Comparison of ENCODE assay signal across 12 mouse cellular contexts in the genomic region with DNA sequence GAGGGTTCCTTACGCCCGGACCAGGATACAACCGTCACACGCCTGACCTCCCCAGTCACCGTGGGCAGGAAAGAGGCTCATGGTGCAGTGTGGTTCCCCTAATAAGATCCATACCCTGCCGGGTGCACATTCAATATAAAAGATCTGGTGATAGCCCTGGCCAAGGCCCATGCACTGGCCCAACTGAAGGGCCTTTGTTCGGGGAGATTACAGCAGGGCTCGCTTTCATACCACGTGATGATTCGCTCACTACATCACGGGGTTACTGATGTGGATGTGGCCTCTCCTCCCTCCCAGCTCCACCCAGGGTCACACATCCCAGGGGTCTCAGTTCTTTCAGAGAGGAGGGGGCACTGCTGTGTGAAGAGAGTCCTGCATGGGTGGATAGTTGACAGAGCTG. TPM values are rescaled to one million over a fixed set of nuclear protein-coding genes. Genes with fewer than 3 reads are reported as not detected.
A peak's percentile ranks its signal among the peaks of the same experiment; 100 is the strongest.
DNase-seq lines count a peak whose midpoint lies in the region; ATAC-seq lines count a peak whose summit lies in the region.
"Had no signal": no experiment of that assay in that cellular context is flagged by ENCODE, and none has a peak within 500 bp of the region (broad histone marks: within the 10 kb centered on the region; RNA-seq: fewer than 3 reads in every experiment).

No protein-coding gene starts in this region.

- ATAC-seq in heart, embryonic 16.5 days (replicated peaks; ENCODE audit: extremely low read depth, insufficient read depth, low FRiP score), result no peak
- ATAC-seq in midbrain, embryonic 11.5 days (ENCODE audit: low FRiP score), result peak; percentile 36; the same call in 1 of the 2 replicates
- ATAC-seq in midbrain, embryonic 16.5 days, result no peak
- peak; percentile 52; the same call in 1 of the 2 replicates for ATAC-seq in forebrain, embryonic 13.5 days
- ATAC-seq in stomach, embryonic 14.5 days (ENCODE audit: insufficient number of reproducible peaks, insufficient read depth, low FRiP score, low read depth), result peak; percentile 47

- no peaks in the 10 kb centered on the region for H3K9me3 ChIP-seq in heart, embryonic 16.5 days (replicated peaks; ENCODE audit: control insufficient read depth, low read length)
- H3K9me3 ChIP-seq in midbrain, embryonic 11.5 days (ENCODE audit: control insufficient read depth, low read length), result no peaks in the 10 kb centered on the region
- no peaks in the 10 kb centered on the region for H3K9me3 ChIP-seq in midbrain, embryonic 16.5 days (replicated peaks; ENCODE audit: control insufficient read depth, low read length, poor library complexity, severe bottlenecking)
- H3K9me3 ChIP-seq in forebrain, embryonic 13.5 days (replicated peaks), result no peaks in the 10 kb centered on the region
- H3K9me3 ChIP-seq in stomach, embryonic 14.5 days (ENCODE audit: control insufficient read depth, low read depth, low read length), result no peaks in the 10 kb centered on the region
- H3K9me3 ChIP-seq: liver, embryonic 15.5 days had no signal

- H3K4me2 ChIP-seq in heart, embryonic 16.5 days (ENCODE audit: low read depth, low read length), result no peak overlapping the region
- H3K4me2 ChIP-seq in midbrain, embryonic 11.5 days, result no peak overlapping the region
- no peak overlapping the region for H3K4me2 ChIP-seq in midbrain, embryonic 16.5 days (ENCODE audit: low read length)
- H3K4me2 ChIP-seq in forebrain, embryonic 13.5 days, result no peak overlapping the region
- no peak overlapping the region for H3K4me2 ChIP-seq in stomach, embryonic 14.5 days (replicated peaks; ENCODE audit: low read depth, low read length)
- H3K4me2 ChIP-seq: liver, embryonic 15.5 days had no signal

- no peaks in the 10 kb centered on the region for H3K27me3 ChIP-seq in heart, embryonic 16.5 days (ENCODE audit: control insufficient read depth, insufficient read depth, low read length)
- peaks cover 8% of the 10 kb centered on the region; the same call in 1 of the 2 replicates for H3K27me3 ChIP-seq in midbrain, embryonic 11.5 days (ENCODE audit: control insufficient read depth, insufficient read depth, low read length)
- H3K27me3 ChIP-seq in midbrain, embryonic 16.5 days (ENCODE audit: control insufficient read depth, insufficient read depth, low read depth, low read length), result no peaks in the 10 kb centered on the region; the same call in 1 of the 2 replicates
- H3K27me3 ChIP-seq in forebrain, embryonic 13.5 days, result no peaks in the 10 kb centered on the region
- no peaks in the 10 kb centered on the region for H3K27me3 ChIP-seq in stomach, embryonic 14.5 days (ENCODE audit: control insufficient read depth, insufficient read depth, low read length)
- H3K27me3 ChIP-seq: CH12.LX; liver, embryonic 15.5 days had no signal

- H3K27ac ChIP-seq in heart, embryonic 16.5 days (ENCODE audit: low read length), result peak overlapping the region; percentile 56
- no peak overlapping the region for H3K27ac ChIP-seq in midbrain, embryonic 11.5 days (ENCODE audit: low read depth, low read length)
- H3K27ac ChIP-seq in midbrain, embryonic 16.5 days (ENCODE audit: low read length), result no peak overlapping the region
- H3K27ac ChIP-seq in forebrain, embryonic 13.5 days, result peak overlapping the region; percentile 83
- H3K27ac ChIP-seq in stomach, embryonic 14.5 days (ENCODE audit: low read length), result peak overlapping the region; percentile 72; the same call in 1 of the 2 replicates
- H3K27ac ChIP-seq: liver, embryonic 15.5 days had no signal

- WGBS in heart, embryonic 16.5 days, result 66% methylated on average over 11 of the region's 11 CpGs
- WGBS in midbrain, embryonic 11.5 days, result 66% methylated on average over 11 of the region's 11 CpGs
- 54% methylated on average over 11 of the region's 11 CpGs for WGBS in midbrain, embryonic 16.5 days
- WGBS in forebrain, embryonic 13.5 days, result 29% methylated on average over 11 of the region's 11 CpGs
- WGBS in stomach, embryonic 14.5 days, result 78% methylated on average over 11 of the region's 11 CpGs

- peak overlapping the region; percentile 54 for H3K9ac ChIP-seq in heart, embryonic 16.5 days (ENCODE audit: low read length)
- peak overlapping the region; percentile 27; the same call in 1 of the 2 replicates for H3K9ac ChIP-seq in midbrain, embryonic 11.5 days (ENCODE audit: low read length)
- no peak overlapping the region for H3K9ac ChIP-seq in midbrain, embryonic 16.5 days (ENCODE audit: low read depth, low read length)
- H3K9ac ChIP-seq in forebrain, embryonic 13.5 days, result peak overlapping the region; percentile 50; the same call in 1 of the 2 replicates
- no peak overlapping the region for H3K9ac ChIP-seq in stomach, embryonic 14.5 days (replicated peaks; ENCODE audit: low read depth, low read length)
- H3K9ac ChIP-seq: liver, embryonic 15.5 days had no signal

- DNase-seq in heart, postnatal 10 days, result no peak
- no peak for DNase-seq in midbrain, embryonic 11.5 days (ENCODE audit: low spot score, missing footprints)
- no peak for DNase-seq in cerebellum, postnatal 36 days
- DNase-seq in kidney, adult 18-20 months, result no peak
- DNase-seq: gastrocnemius, postnatal 36 days; thymus, postnatal 36 days had no signal

- H3K4me1 ChIP-seq in heart, embryonic 16.5 days (ENCODE audit: control insufficient read depth, insufficient read depth, low read length), result peaks cover 59% of the 10 kb centered on the region
- peaks cover 39% of the 10 kb centered on the region for H3K4me1 ChIP-seq in midbrain, embryonic 11.5 days (ENCODE audit: control insufficient read depth, insufficient read depth, low read length)
- no peaks in the 10 kb centered on the region for H3K4me1 ChIP-seq in midbrain, embryonic 16.5 days (ENCODE audit: control insufficient read depth, insufficient read depth, low read length)
- peaks cover 95% of the 10 kb centered on the region for H3K4me1 ChIP-seq in forebrain, embryonic 13.5 days
- peaks cover 27% of the 10 kb centered on the region; the same call in 1 of the 2 replicates for H3K4me1 ChIP-seq in stomach, embryonic 14.5 days (ENCODE audit: control insufficient read depth, insufficient read depth, low read length)
- H3K4me1 ChIP-seq: liver, embryonic 15.5 days had no signal

- intact Hi-C loops in heart, postnatal 10 days (cut with DNase I), result no loop called here

- H3K36me3 ChIP-seq in heart, embryonic 16.5 days (ENCODE audit: control insufficient read depth, insufficient read depth), result no peaks in the 10 kb centered on the region
- no peaks in the 10 kb centered on the region for H3K36me3 ChIP-seq in midbrain, embryonic 11.5 days (ENCODE audit: control insufficient read depth, insufficient read depth, low read length)
- no peaks in the 10 kb centered on the region for H3K36me3 ChIP-seq in midbrain, embryonic 16.5 days (ENCODE audit: control insufficient read depth, insufficient read depth, low read length)
- H3K36me3 ChIP-seq in forebrain, embryonic 13.5 days (ENCODE audit: poor library complexity, severe bottlenecking), result no peaks in the 10 kb centered on the region
- no peaks in the 10 kb centered on the region for H3K36me3 ChIP-seq in stomach, embryonic 14.5 days (ENCODE audit: control insufficient read depth, insufficient read depth, low read length)
- H3K36me3 ChIP-seq: liver, embryonic 15.5 days had no signal

- H3K4me3 ChIP-seq in heart, embryonic 16.5 days (ENCODE audit: low read length), result no peak overlapping the region
- H3K4me3 ChIP-seq in midbrain, embryonic 11.5 days (ENCODE audit: low read depth, low read length), result no peak overlapping the region
- H3K4me3 ChIP-seq in midbrain, embryonic 16.5 days (ENCODE audit: low read depth, low read length), result no peak overlapping the region
- no peak overlapping the region for H3K4me3 ChIP-seq in forebrain, embryonic 13.5 days
- no peak overlapping the region for H3K4me3 ChIP-seq in stomach, embryonic 14.5 days (ENCODE audit: low read depth, low read length)
- H3K4me3 ChIP-seq: liver, embryonic 15.5 days had no signal

RNA-seq across cellular contexts. Expression of a gene that starts 50.3 kb away (rescaled TPM):
- 18.2 and 21.9 TPM in 2 replicates for polyA plus RNA-seq in heart, embryonic 16.5 days (2015; fragmentation: Nextera tagmentation; extraction: Ambion mirVana)
- 10 to 100 TPM; 20.7 to 22.2 TPM for total RNA-seq in heart, postnatal 10 days (2021)
- 6.6 and 8.0 TPM in 2 replicates for polyA plus RNA-seq in midbrain, embryonic 11.5 days (2014; fragmentation: Nextera tagmentation; extraction: Ambion mirVana)
- 11.8 and 13.1 TPM in 2 replicates for polyA plus RNA-seq in midbrain, embryonic 16.5 days (2015; fragmentation: Nextera tagmentation; extraction: Ambion mirVana)
- polyA plus RNA-seq in forebrain, embryonic 13.5 days (2015; fragmentation: Nextera tagmentation; extraction: Ambion mirVana), result 37.6 and 41.3 TPM in 2 replicates
- polyA plus RNA-seq in stomach, embryonic 14.5 days (2014; fragmentation: Nextera tagmentation; extraction: Ambion mirVana), result 18.4 and 21.8 TPM in 2 replicates
- total RNA-seq: CH12.LX had no signal

Comparison
In these comparisons a context has a peak if more than half of its experiments do, and no peak if none do; other contexts are left out.
1. ATAC-seq: peak in midbrain, embryonic 11.5 days (single experiment), forebrain, embryonic 13.5 days (single experiment) and stomach, embryonic 14.5 days (single experiment); none in heart, embryonic 16.5 days (single experiment) and midbrain, embryonic 16.5 days (single experiment).
2. H3K9ac ChIP-seq: peak in heart, embryonic 16.5 days (single experiment), midbrain, embryonic 11.5 days (single experiment) and forebrain, embryonic 13.5 days (single experiment); none in midbrain, embryonic 16.5 days (single experiment) and stomach, embryonic 14.5 days (single experiment).
3. H3K27ac ChIP-seq: peak in heart, embryonic 16.5 days (single experiment), forebrain, embryonic 13.5 days (single experiment) and stomach, embryonic 14.5 days (single experiment); none in midbrain, embryonic 11.5 days (single experiment) and midbrain, embryonic 16.5 days (single experiment).